Mouse (Mus musculus): ENCODE measurements around the gene Icam1. TPM values are rescaled to one million over a fixed set of nuclear protein-coding genes. Genes with fewer than 3 reads are reported as not detected.
"Not testable (repeated sequence)": the region's sequence is repeated elsewhere in the genome, so short reads cannot be mapped to it uniquely, and the experiment has no call there.

The Icam1 gene
- total RNA-seq, 2 experiments from 2014 or later, result 15.3 to 19.5 TPM

GRCm38 (mm10) chr9:21043563-21043962 lies 27.8 kb downstream of the Icam1 start:
- no peak for ATAC-seq (ENCODE audit: poor library complexity, severe bottlenecking)

- not testable (repeated sequence) for ATAC-seq (ENCODE audit: poor library complexity, severe bottlenecking)
Measured at GRCm38 (mm10) chr9:21044785-21045184, 29.0 kb downstream of the Icam1 start.

GRCm38 (mm10) chr9:21045235-21045634 lies 29.4 kb downstream of the Icam1 start:
- ATAC-seq (ENCODE audit: poor library complexity, severe bottlenecking), result no peak

- ATAC-seq (ENCODE audit: poor library complexity, severe bottlenecking), result no peak
Measured at GRCm38 (mm10) chr9:21051578-21051977, 35.8 kb downstream of the Icam1 start.

- ATAC-seq (ENCODE audit: poor library complexity, severe bottlenecking), result no peak
Measured at GRCm38 (mm10) chr9:21062928-21063327, 47.1 kb downstream of the Icam1 start.

GRCm38 (mm10) chr9:21067006-21067684 lies 51.4 kb downstream of the Icam1 start, which contains the start of gene Zglp1:
Gene Zglp1 (minus strand): TSS chr9:21067093.
- no peak for ATAC-seq (ENCODE audit: poor library complexity, severe bottlenecking)

- no peak for ATAC-seq (ENCODE audit: poor library complexity, severe bottlenecking)
Measured at GRCm38 (mm10) chr9:21072641-21073040, 56.9 kb downstream of the Icam1 start.

- ATAC-seq (ENCODE audit: poor library complexity, severe bottlenecking), result peak; percentile 98
Measured at GRCm38 (mm10) chr9:21073044-21073840, 57.5 kb downstream of the Icam1 start, which contains the start of the genes Gm49373 and Fdx1l. Gene Gm49373 (minus strand): TSS chr9:21073096. Gene Fdx1l (minus strand): TSS chr9:21073614.

GRCm38 (mm10) chr9:21074173-21074572 lies 58.4 kb downstream of the Icam1 start:
- ATAC-seq (ENCODE audit: poor library complexity, severe bottlenecking), result no peak

GRCm38 (mm10) chr9:21075625-21076024 lies 59.8 kb downstream of the Icam1 start:
- ATAC-seq (ENCODE audit: poor library complexity, severe bottlenecking), result no peak

Other genes with a start within 250 kb of the Icam1 start
- 0.04 TPM in 1 of 2 replicates, not detected in the other for gene Col5a3, start 200.9 kb upstream of the Icam1 start, total RNA-seq (2015)
- 0.11 TPM in 1 of 2 replicates, not detected in the other for gene Col5a3, start 200.9 kb upstream of the Icam1 start, total RNA-seq (2017)
- not detected in 2 replicates for gene Rdh8, start 197.5 kb upstream of the Icam1 start, total RNA-seq (2015)
- not detected in 2 replicates for gene Rdh8, start 197.5 kb upstream of the Icam1 start, total RNA-seq (2017)
- 1.5 and 2.3 TPM in 2 replicates for gene A230050P20Rik, start 147.3 kb upstream of the Icam1 start, total RNA-seq (2015)
- 1.4 and 2.6 TPM in 2 replicates for gene A230050P20Rik, start 147.3 kb upstream of the Icam1 start, total RNA-seq (2017)
- gene Angptl6, start 136.3 kb upstream of the Icam1 start, total RNA-seq (2015), result 0.62 and 1.3 TPM in 2 replicates
- gene Angptl6, start 136.3 kb upstream of the Icam1 start, total RNA-seq (2017), result 0.11 and 0.57 TPM in 2 replicates
- 5.7 and 7.8 TPM in 2 replicates for gene Ppan, start 127.8 kb upstream of the Icam1 start, total RNA-seq (2015)
- gene Ppan, start 127.8 kb upstream of the Icam1 start, total RNA-seq (2017), result 27.5 and 32.2 TPM in 2 replicates
- gene Eif3g, start 117.4 kb upstream of the Icam1 start, total RNA-seq (2015), result 88.4 and 102 TPM in 2 replicates
- 79.0 and 80.6 TPM in 2 replicates for gene Eif3g, start 117.4 kb upstream of the Icam1 start, total RNA-seq (2017)
- gene Dnmt1, start 56.1 kb upstream of the Icam1 start, total RNA-seq (2015), result 85.4 and 89.6 TPM in 2 replicates
- gene Dnmt1, start 56.1 kb upstream of the Icam1 start, total RNA-seq (2017), result 165 and 171 TPM in 2 replicates
- 7.5 and 8.9 TPM in 2 replicates for gene S1pr2, start 39.2 kb upstream of the Icam1 start, total RNA-seq (2015)
- 2.8 and 3.0 TPM in 2 replicates for gene S1pr2, start 39.2 kb upstream of the Icam1 start, total RNA-seq (2017)
- 47.3 and 63.6 TPM in 2 replicates for gene Mrpl4, start 13.2 kb upstream of the Icam1 start, total RNA-seq (2015)
- gene Mrpl4, start 13.2 kb upstream of the Icam1 start, total RNA-seq (2017), result 44.5 and 50.3 TPM in 2 replicates
- gene Icam4, start 13.4 kb downstream of the Icam1 start, total RNA-seq (2015), result 0.91 and 1.1 TPM in 2 replicates
- 0.44 and 2.4 TPM in 2 replicates for gene Icam4, start 13.4 kb downstream of the Icam1 start, total RNA-seq (2017)
- gene Icam5, start 16.1 kb downstream of the Icam1 start, total RNA-seq (2015), result not detected in 2 replicates
- not detected in 2 replicates for gene Icam5, start 16.1 kb downstream of the Icam1 start, total RNA-seq (2017)
- gene Zglp1, start 51.1 kb downstream of the Icam1 start, total RNA-seq (2015), result 1.2 TPM in 1 of 2 replicates, not detected in the other
- gene Zglp1, start 51.1 kb downstream of the Icam1 start, total RNA-seq (2017), result not detected in 2 replicates
- gene Gm49373, start 57.1 kb downstream of the Icam1 start, total RNA-seq (2015), result 0.16 and 0.22 TPM in 2 replicates
- 0.59 TPM in 1 of 2 replicates, not detected in the other for gene Gm49373, start 57.1 kb downstream of the Icam1 start, total RNA-seq (2017)
- 0.73 and 2.1 TPM in 2 replicates for gene Fdx1l, start 57.6 kb downstream of the Icam1 start, total RNA-seq (2015)
- 15.3 and 17.5 TPM in 2 replicates for gene Fdx1l, start 57.6 kb downstream of the Icam1 start, total RNA-seq (2017)
- 43.4 and 44.9 TPM in 2 replicates for gene Gm38431, start 76.0 kb downstream of the Icam1 start, total RNA-seq (2015)
- gene Gm38431, start 76.0 kb downstream of the Icam1 start, total RNA-seq (2017), result 3.8 and 5.1 TPM in 2 replicates
- gene Raver1, start 76.0 kb downstream of the Icam1 start, total RNA-seq (2015), result 36.0 and 43.0 TPM in 2 replicates
- 17.1 and 22.0 TPM in 2 replicates for gene Raver1, start 76.0 kb downstream of the Icam1 start, total RNA-seq (2017)
- 24.9 and 30.9 TPM in 2 replicates for gene Tyk2, start 115.3 kb downstream of the Icam1 start, total RNA-seq (2015)
- 33.5 and 37.0 TPM in 2 replicates for gene Tyk2, start 115.3 kb downstream of the Icam1 start, total RNA-seq (2017)
- gene Cdc37, start 134.0 kb downstream of the Icam1 start, total RNA-seq (2015), result 39.6 and 49.0 TPM in 2 replicates
- gene Cdc37, start 134.0 kb downstream of the Icam1 start, total RNA-seq (2017), result 149 and 165 TPM in 2 replicates
- 6.8 and 7.3 TPM in 2 replicates for gene Pde4a, start 149.7 kb downstream of the Icam1 start, total RNA-seq (2015)
- gene Pde4a, start 149.7 kb downstream of the Icam1 start, total RNA-seq (2017), result 3.0 and 3.9 TPM in 2 replicates
- 17.7 and 18.8 TPM in 2 replicates for gene Keap1, start 223.4 kb downstream of the Icam1 start, total RNA-seq (2015)
- gene Keap1, start 223.4 kb downstream of the Icam1 start, total RNA-seq (2017), result 34.0 and 36.9 TPM in 2 replicates
- gene S1pr5, start 232.5 kb downstream of the Icam1 start, total RNA-seq (2015), result 3.6 and 4.0 TPM in 2 replicates
- 7.9 and 9.0 TPM in 2 replicates for gene S1pr5, start 232.5 kb downstream of the Icam1 start, total RNA-seq (2017)
- gene Atg4d, start 249.3 kb downstream of the Icam1 start, total RNA-seq (2015), result 14.6 and 15.0 TPM in 2 replicates
- 13.5 and 19.3 TPM in 2 replicates for gene Atg4d, start 249.3 kb downstream of the Icam1 start, total RNA-seq (2017)